Mouse (Mus musculus) cerebellum, adult 2 months (tissue): ENCODE measurements at regions not wholly inside any gene's neighbourhood (a gene's known extent, or its start where the extent isn't known, plus 50 kb on each side); places are given as distances from the start of the nearest gene placed in this dataset.

ENCODE experiments used
- DNase-seq, 2 experiments: peaks; one replicate each; pipeline ENCODE4 v3.0.0; 2021
- H3K27ac ChIP-seq: fragments of 200-500 bp; 2 replicates; pipeline ENCODE4 v1.5.1; 2012; ENCODE audit warnings: low read length, control low read depth, inconsistent platforms; ENCODE audit not compliant: insufficient read depth
- H3K27me3 ChIP-seq: fragments of 200-500 bp; 2 replicates; pipeline ENCODE4 v1.6.1; 2012; ENCODE audit warnings: inconsistent platforms, mild to moderate bottlenecking, low read length, moderate library complexity; ENCODE audit not compliant: control insufficient read depth, insufficient read depth
- H3K4me1 ChIP-seq: fragments of 200-500 bp; 2 replicates; pipeline ENCODE4 v1.6.1; 2011; ENCODE audit warnings: low read length; ENCODE audit not compliant: control insufficient read depth, insufficient read depth
- H3K4me3 ChIP-seq: fragments of 200-500 bp; replicated peaks from 2 replicates; pipeline ENCODE3; 2011; ENCODE audit warnings: mild to moderate bottlenecking, low read depth, low read length, control low read depth; ENCODE audit not compliant: insufficient read depth
- CTCF ChIP-seq: fragments of 200-500 bp; IDR thresholded peaks from 2 replicates; pipeline ENCODE4 v1.5.1; 2011; ENCODE audit warnings: low read depth, mild to moderate bottlenecking, control low read depth, low read length, moderate library complexity, borderline replicate concordance; ENCODE audit not compliant: insufficient read depth
- POLR2A ChIP-seq: fragments of 200-500 bp; IDR thresholded peaks from 2 replicates; pipeline ENCODE4 v1.6.1; 2011; ENCODE audit warnings: low read length, control low read depth, borderline replicate concordance; ENCODE audit not compliant: insufficient read depth
- WGBS: fragments of 180-500 bp; shearing (Covaris S2); methylation state at CpG from one replicate; pipeline ENCODE4 v1.1.7; 2018; 5-methylcytosine and 5-hydroxymethylcytosine counted together

DNA sequence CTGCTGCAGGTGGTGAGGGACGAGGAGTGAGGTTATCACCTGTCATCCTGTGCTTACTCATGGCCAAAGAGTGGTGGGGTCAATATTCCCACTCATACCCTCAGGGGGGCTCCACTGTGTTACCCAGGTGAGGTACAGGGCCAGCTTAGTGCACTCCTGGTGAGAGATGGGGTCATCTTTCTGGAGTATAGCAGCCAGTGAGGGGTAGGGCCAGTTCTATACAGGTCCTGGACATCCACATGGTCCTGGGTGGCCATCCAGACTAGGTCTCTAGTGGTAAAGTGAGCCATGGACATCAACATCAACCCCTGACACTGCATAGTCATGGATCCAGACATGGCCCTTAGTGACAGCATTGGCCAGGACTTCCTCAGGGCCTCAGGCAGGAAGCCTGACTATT is 169.0 kb downstream of the Otol1 start:
- WGBS = 86% methylated on average over 1 of the region's 1 CpGs
- TF ChIP-seq CTCF = no peak
- TF ChIP-seq POLR2A = no peak

GRCm38 (mm10) chr3:70181611-70182010 is 174.2 kb downstream of the Otol1 start:
- Histone ChIP-seq H3K4me3 (no peak overlapping the region), H3K4me1 (no peaks in the 10 kb centered on the region), H3K27me3 (no peaks in the 10 kb centered on the region), H3K27ac (no peak overlapping the region)
- TF ChIP-seq CTCF (no peak), POLR2A (no peak)
- DNase-seq = no peak
- 60% methylated on average over 3 of the region's 3 CpGs for WGBS

More for the DNA sequence above, 169.0 kb downstream of the Otol1 start:
- no peak overlapping the region for H3K27ac ChIP-seq
- DNase-seq = no peak
- no peaks in the 10 kb centered on the region for H3K27me3 ChIP-seq
- H3K4me3 ChIP-seq = no peak overlapping the region
- no peaks in the 10 kb centered on the region for H3K4me1 ChIP-seq

DNA sequence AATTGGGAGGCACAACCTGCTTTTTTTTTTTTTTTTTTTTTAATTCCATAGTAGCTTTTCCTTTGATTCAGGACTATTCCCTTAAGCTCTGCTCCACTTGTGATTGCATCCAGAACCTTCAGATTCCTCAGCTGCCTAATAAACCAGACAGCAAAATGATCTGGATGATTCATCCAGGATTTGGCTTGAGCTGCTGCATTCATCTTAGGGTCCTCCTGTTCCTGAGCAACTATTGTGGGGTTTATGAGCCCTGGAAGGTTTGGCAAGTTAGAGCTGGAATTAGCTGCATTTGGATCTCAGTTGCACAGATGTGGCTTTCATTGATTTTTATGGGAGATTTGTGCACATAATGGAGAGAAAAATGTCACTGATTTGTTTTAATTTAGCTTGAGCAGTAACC is 183.3 kb downstream of the Otol1 start:
- H3K27me3 ChIP-seq = no peaks in the 10 kb centered on the region
- DNase-seq = no peak
- no peaks in the 10 kb centered on the region for H3K4me1 ChIP-seq
- H3K27ac ChIP-seq = no peak overlapping the region
- H3K4me3 ChIP-seq = no peak overlapping the region
- TF ChIP-seq POLR2A (no peak), CTCF (no peak)

DNA sequence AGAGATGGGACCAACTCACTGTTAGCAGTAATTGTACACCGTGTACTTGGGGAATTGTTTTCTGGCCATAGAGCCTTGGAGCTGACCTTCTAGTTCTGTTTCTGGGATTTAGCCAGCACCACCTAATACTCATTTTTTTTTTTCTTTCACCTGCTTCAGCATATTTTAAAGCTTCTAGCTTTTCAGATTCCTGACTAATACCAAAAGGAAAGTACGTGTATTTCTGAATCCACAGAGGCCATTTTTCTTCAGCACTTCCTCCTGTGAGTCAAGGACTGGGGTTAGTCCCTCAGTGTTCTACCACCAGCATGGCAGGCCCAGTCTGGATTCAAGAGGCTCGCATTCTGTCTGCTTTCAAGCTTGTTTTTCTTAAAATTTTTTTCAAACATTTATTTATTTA is 189.3 kb downstream of the Otol1 start:
- H3K4me1 ChIP-seq = no peaks in the 10 kb centered on the region
- no peak overlapping the region for H3K4me3 ChIP-seq
- 92% methylated on average over 3 of the region's 3 CpGs for WGBS
- no peak overlapping the region for H3K27ac ChIP-seq
- H3K27me3 ChIP-seq = no peaks in the 10 kb centered on the region
- TF ChIP-seq CTCF (no peak), POLR2A (no peak)
- no peak for DNase-seq

DNA sequence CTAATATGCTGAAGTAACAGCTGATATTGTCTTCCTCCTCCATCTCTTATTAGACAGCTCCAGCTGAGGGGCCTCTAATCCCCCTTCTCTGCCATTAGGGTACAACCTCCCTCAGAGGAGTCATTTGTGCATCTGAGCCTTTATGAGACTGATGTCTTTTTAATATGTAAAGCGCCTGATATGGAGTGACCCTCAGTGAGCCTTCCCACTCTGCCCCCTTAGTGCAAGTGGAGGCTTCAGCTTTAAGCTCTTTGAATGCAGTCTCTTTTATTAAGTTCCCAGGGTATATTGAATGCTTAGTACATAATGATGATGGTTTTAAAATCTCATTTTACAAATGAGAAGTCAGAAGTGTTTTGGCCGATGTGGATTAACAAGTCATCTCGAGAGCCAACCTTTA is 191.5 kb downstream of the Otol1 start:
- no peak overlapping the region for H3K27ac ChIP-seq
- TF ChIP-seq POLR2A = no peak
- TF ChIP-seq CTCF = no peak
- H3K4me3 ChIP-seq = no peak overlapping the region
- H3K27me3 ChIP-seq = no peaks in the 10 kb centered on the region
- H3K4me1 ChIP-seq = no peaks in the 10 kb centered on the region
- 84% methylated on average over 3 of the region's 3 CpGs for WGBS
- DNase-seq = no peak

- Histone ChIP-seq H3K4me1 (no peaks in the 10 kb centered on the region), H3K27me3 (no peaks in the 10 kb centered on the region), H3K27ac (no peak overlapping the region), H3K4me3 (no peak overlapping the region)
- 53% methylated on average over 3 of the region's 3 CpGs for WGBS
- TF ChIP-seq CTCF = no peak
- TF ChIP-seq POLR2A = no peak
- no peak for DNase-seq
Observed at GRCm38 (mm10) chr3:70201334-70201943, 194.0 kb downstream of the Otol1 start.

GRCm38 (mm10) chr3:70215195-70215594 is 207.8 kb downstream of the Otol1 start:
- H3K4me3 ChIP-seq = no peak overlapping the region
- TF ChIP-seq CTCF (no peak), POLR2A (no peak)
- 86% methylated on average over 3 of the region's 3 CpGs for WGBS
- H3K4me1 ChIP-seq = no peaks in the 10 kb centered on the region
- H3K27ac ChIP-seq = no peak overlapping the region
- H3K27me3 ChIP-seq = no peaks in the 10 kb centered on the region
- no peak for DNase-seq

- no peak for DNase-seq
- Histone ChIP-seq H3K4me3 (no peak overlapping the region), H3K27ac (no peak overlapping the region), H3K27me3 (no peaks in the 10 kb centered on the region), H3K4me1 (no peaks in the 10 kb centered on the region)
- TF ChIP-seq POLR2A = no peak
- no peak for TF ChIP-seq CTCF
- 73% methylated on average over 1 of the region's 1 CpGs for WGBS
Observed at GRCm38 (mm10) chr3:70216096-70216495, 208.7 kb downstream of the Otol1 start.
